Comparison of ENCODE assay signal across 8 mouse cellular contexts in the genomic region with DNA sequence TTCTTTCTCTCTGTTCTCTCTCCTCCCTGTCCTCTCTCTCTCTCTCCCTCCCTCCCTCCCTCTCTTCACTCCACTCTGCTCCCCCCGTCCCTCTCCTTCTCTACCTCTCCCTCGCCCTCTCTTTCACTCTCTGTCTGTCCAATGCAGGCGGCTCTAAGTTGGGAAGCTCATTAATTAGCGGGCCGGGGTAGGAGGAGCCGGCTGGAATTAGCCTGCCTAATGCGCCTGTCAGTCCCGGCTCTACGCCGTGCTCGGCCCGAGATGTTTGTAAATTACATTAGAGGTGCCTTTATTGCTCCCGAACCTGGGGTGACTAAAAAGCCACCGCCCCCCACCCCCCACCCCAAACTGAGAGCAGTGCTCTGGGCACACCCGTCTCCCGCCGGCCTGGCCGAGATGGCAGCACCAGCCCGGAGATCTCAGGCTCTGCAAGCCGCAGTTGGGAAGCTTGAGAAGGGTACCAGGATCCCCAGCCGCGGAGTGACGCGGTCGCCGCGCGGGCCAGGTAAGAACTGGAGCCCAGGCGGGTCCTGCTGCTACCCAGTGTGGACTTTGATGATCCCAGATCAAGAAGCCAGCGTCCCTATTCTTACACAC. TPM values are rescaled to one million over a fixed set of nuclear protein-coding genes. Genes with fewer than 3 reads are reported as not detected.
DNase-seq lines count a peak whose midpoint lies in the region; ATAC-seq lines count a peak whose summit lies in the region.

Gene Lbx1, minus strand, starts transcription at position 47 of the 597 bp plus-strand sequence.

- peaks cover 13% of the 10 kb centered on the region for H3K4me1 ChIP-seq in neural tube, embryonic 11.5 days (ENCODE audit: control insufficient read depth, insufficient read depth, low read length)
- peaks cover 25% of the 10 kb centered on the region for H3K4me1 ChIP-seq in forebrain, embryonic 16.5 days (replicated peaks; ENCODE audit: control insufficient read depth, insufficient read depth, low read length)
- peaks cover 53% of the 10 kb centered on the region for H3K4me1 ChIP-seq in limb, embryonic 10.5 days

- DNase-seq in neural tube, embryonic 11.5 days (ENCODE audit: low spot score), result no peak
- no peak for DNase-seq in neural tube, embryonic 10.5 days (ENCODE audit: extremely low spot score, low spot score)
- peak; percentile 71 for DNase-seq in limb, embryonic 10.5 days (ENCODE audit: low spot score)
- peak; percentile 17 for DNase-seq in splenic B cell, adult 2 months (ENCODE audit: low read depth, low spot score)
- no peak for DNase-seq in layer of hippocampus, adult 18-20 months (ENCODE audit: low spot score in 2 of 2)
- no peak for DNase-seq in cerebellum, adult 9-11 months

- H3K36me3 ChIP-seq in neural tube, embryonic 11.5 days (ENCODE audit: control insufficient read depth, insufficient read depth, low read length), result no peaks in the 10 kb centered on the region
- no peaks in the 10 kb centered on the region for H3K36me3 ChIP-seq in forebrain, embryonic 16.5 days (ENCODE audit: control insufficient read depth, insufficient read depth)
- H3K36me3 ChIP-seq in limb, embryonic 10.5 days, result no peaks in the 10 kb centered on the region
- H3K36me3 ChIP-seq in splenic B cell, adult 2 months (ENCODE audit: control insufficient read depth, insufficient read depth, low read length, poor library complexity, severe bottlenecking), result no peaks in the 10 kb centered on the region

- ATAC-seq in neural tube, embryonic 11.5 days (ENCODE audit: insufficient read depth, low FRiP score, low TSS enrichment), result peak; percentile 25; the same call in 1 of the 2 replicates
- peak; percentile 57 for ATAC-seq in forebrain, embryonic 16.5 days
- no peak for ATAC-seq in cerebellum, adult (ENCODE audit: insufficient number of reproducible peaks, low FRiP score, low TSS enrichment)

- H3K9ac ChIP-seq in neural tube, embryonic 11.5 days (ENCODE audit: low read length), result peak within 1 kb of the TSS; percentile 62
- no peak within 1 kb of the TSS for H3K9ac ChIP-seq in forebrain, embryonic 16.5 days (replicated peaks; ENCODE audit: low read depth, low read length)

- H3K9me3 ChIP-seq in neural tube, embryonic 11.5 days (ENCODE audit: control insufficient read depth, low read length), result no peaks in the 10 kb centered on the region
- no peaks in the 10 kb centered on the region for H3K9me3 ChIP-seq in forebrain, embryonic 16.5 days (ENCODE audit: control insufficient read depth, low read length)
- no peaks in the 10 kb centered on the region for H3K9me3 ChIP-seq in limb, embryonic 10.5 days (replicated peaks)

- peak within 1 kb of the TSS; percentile 39 for H3K4me2 ChIP-seq in neural tube, embryonic 11.5 days (ENCODE audit: low read depth)
- peak within 1 kb of the TSS; percentile 23; the same call in 1 of the 2 replicates for H3K4me2 ChIP-seq in forebrain, embryonic 16.5 days (ENCODE audit: low read length)

- H3K27ac ChIP-seq in neural tube, embryonic 11.5 days (ENCODE audit: low read depth, low read length), result peak within 1 kb of the TSS; percentile 85
- no peak within 1 kb of the TSS for H3K27ac ChIP-seq in forebrain, embryonic 16.5 days (ENCODE audit: low read length)
- peak within 1 kb of the TSS; percentile 82 for H3K27ac ChIP-seq in limb, embryonic 10.5 days

- H3K27me3 ChIP-seq in neural tube, embryonic 11.5 days (ENCODE audit: control insufficient read depth, insufficient read depth, low read length), result peaks cover 98% of the 10 kb centered on the region
- H3K27me3 ChIP-seq in forebrain, embryonic 16.5 days (replicated peaks; ENCODE audit: control insufficient read depth, insufficient read depth, low read length), result peaks cover 67% of the 10 kb centered on the region
- H3K27me3 ChIP-seq in limb, embryonic 10.5 days (ENCODE audit: low read depth, poor library complexity, severe bottlenecking), result peaks cover 100% of the 10 kb centered on the region
- H3K27me3 ChIP-seq in splenic B cell, adult 2 months (ENCODE audit: control insufficient read depth, insufficient read depth, low read length, poor library complexity, severe bottlenecking), result peaks cover 14% of the 10 kb centered on the region

- H3K4me3 ChIP-seq in neural tube, embryonic 11.5 days (ENCODE audit: low read depth, low read length), result peak within 1 kb of the TSS; percentile 44
- peak within 1 kb of the TSS; percentile 9 for H3K4me3 ChIP-seq in forebrain, embryonic 16.5 days (replicated peaks; ENCODE audit: low read length)
- peak within 1 kb of the TSS; percentile 49 for H3K4me3 ChIP-seq in limb, embryonic 10.5 days

- under 1% methylated on average over 30 of the region's 30 CpGs for WGBS in neural tube, embryonic 11.5 days
- WGBS in forebrain, embryonic 16.5 days, result 0% methylated on average over 30 of the region's 30 CpGs
- WGBS in limb, embryonic 10.5 days, result under 1% methylated on average over 30 of the region's 30 CpGs

RNA-seq across cellular contexts. Expression of gene Lbx1, which starts in this region (rescaled TPM):
- polyA plus RNA-seq in neural tube, embryonic 11.5 days (2014; fragmentation: Nextera tagmentation; extraction: Ambion mirVana), result 7.7 TPM in 2 replicates
- polyA plus RNA-seq in forebrain, embryonic 16.5 days (2015; fragmentation: Nextera tagmentation; extraction: Ambion mirVana), result not detected in 2 replicates
- polyA plus RNA-seq in limb, embryonic 10.5 days (2016; fragmentation: Nextera tagmentation; extraction: Ambion mirVana), result 3.9 and 6.3 TPM in 2 replicates
- total RNA-seq in layer of hippocampus, adult 18-20 months (2021), result not detected

Comparison
In these comparisons a context has a peak if more than half of its experiments do, and no peak if none do; other contexts are left out.
1. Peak in ATAC-seq, H3K4me3 ChIP-seq and H3K4me2 ChIP-seq in forebrain, embryonic 16.5 days; RNA of the gene not detected or under 1 TPM.
2. DNase-seq: peak in limb, embryonic 10.5 days (single experiment) and splenic B cell, adult 2 months (single experiment); none in neural tube, embryonic 11.5 days (single experiment), neural tube, embryonic 10.5 days (single experiment), layer of hippocampus, adult 18-20 months (0 of 2) and cerebellum, adult 9-11 months (single experiment).
3. Peak in every context shown above with its lines, with median percentiles within 50 percentile points of each other: H3K4me3 ChIP-seq.